Mouse (Mus musculus): Measurements from ENCODE around the gene D130052B06Rik. TPM values are rescaled to one million over a fixed set of nuclear protein-coding genes. Genes with fewer than 3 reads are reported as not detected.

Gene D130052B06Rik
- total RNA-seq (2021) = not detected
- long read RNA-seq, experiment 1 = 0 reads
- long read RNA-seq, experiment 2 = 0 reads

DNA sequence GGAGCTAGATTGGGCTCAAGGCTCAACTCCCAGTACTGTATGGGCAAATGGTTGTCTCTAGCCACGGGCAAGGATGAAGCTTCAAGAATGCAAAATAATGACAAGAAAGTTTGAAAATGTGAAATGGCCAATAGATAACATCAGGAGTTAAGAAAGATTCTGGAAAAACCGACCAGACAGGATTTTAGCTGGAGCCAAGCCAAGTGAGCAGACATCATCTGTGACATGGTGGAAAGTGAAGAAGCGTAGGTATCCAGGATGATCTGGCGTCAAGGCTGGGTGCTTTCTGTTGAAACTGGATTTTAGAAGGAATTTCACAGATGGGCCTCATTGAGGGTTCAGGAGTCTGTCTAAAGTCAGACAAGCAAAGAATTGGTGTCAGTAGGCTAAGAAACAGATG is at the start of gene D130052B06Rik:
Gene D130052B06Rik (plus strand): TSS at position 317 of the 400 bp plus-strand sequence.
- no peak for DNase-seq (ENCODE audit: low spot score in 2 of 2)

DNA sequence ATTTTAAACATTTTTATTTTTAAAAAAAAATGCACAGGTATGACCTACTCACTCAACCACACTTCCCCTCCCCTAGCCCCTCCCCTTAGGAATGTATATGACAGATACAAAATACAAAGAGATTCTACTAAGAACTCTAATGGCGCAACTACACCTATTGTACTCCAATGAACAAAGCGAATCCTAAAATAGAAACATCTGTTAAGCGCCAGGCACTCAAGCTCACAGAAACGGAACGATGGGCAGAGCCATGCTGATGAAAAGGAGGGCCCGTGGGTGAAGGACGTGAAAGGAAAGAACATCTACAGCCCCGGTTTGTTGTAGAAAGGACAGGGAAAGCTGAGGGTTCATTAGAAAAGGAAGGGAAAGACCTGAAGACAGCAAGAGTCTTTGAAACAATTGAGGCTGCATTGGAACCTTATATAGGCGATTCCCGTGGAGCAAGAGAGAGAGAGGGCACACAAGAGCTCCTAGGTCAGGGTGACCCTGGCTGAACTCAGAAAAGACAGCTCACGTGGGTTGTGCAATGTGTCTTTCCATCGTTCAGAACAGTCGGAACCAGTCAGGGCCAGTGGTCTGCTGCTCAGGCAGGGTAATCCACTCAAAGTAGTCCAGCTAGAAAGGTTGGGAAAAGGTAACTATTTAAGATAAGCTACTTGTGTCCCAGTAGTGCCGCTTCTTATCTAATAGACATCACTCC is 48.1 kb upstream of the D130052B06Rik start:
- no peak for DNase-seq (ENCODE audit: low spot score in 2 of 2)

DNA sequence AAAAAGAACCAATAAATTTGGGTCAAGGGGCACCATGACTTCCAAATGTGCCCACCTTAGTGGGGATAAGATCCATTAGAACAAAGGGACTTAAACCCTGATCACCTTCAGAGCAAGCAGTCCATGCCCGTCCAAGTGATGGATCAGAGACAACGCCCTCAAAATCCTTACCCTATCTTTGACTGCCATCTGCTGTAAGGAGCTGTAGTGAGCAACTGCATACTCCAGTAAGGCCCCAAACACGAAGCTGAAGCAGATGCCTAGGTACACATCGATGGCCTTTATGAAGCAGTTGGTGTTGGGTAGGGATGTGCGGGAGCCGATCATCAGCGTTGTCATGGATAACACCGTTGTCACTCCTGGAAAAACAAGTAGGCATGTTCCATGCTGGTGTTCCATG is 45.0 kb upstream of the D130052B06Rik start:
- DNase-seq (ENCODE audit: low spot score in 2 of 2) = no peak

DNA sequence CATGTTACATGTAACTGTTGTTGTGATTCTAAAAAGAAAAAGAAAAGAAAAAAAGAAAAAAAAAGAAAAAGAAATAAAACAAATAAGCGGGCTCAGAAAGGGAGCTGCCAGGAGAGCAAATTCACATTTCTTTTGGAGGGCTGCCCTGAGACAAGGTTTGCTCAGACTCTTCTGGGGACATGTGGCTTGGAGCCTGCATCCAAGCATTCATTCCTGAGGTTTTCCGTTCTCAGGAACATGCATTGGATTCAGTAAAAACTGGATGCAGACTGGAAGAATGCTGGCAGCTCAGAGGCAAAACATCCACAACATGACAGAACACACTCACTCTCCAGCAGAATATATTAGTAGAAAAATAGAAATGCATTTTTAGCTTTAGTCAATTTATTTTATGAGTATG is 35.2 kb upstream of the D130052B06Rik start:
- DNase-seq (ENCODE audit: low spot score in 2 of 2) = no peak

DNA sequence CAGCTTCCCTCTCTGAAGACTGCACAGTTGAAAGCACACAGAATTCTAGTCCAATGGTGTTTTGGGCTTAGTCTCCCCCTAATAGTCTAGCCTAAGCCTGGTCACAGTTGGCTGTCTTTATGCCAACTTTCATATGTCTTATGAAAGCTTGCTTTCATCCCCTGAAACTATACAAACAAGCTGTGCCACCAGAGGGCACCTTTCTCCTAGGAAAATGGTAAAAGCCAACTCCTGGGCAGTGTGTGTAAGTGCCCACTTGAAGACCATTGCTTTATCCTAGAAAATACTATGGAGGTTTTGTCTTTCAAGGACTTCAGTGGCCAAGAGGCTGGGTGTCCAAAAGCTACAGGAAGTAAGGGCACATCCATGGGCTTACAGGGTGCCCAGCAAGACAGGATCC is 28.7 kb upstream of the D130052B06Rik start:
- DNase-seq (ENCODE audit: low spot score in 2 of 2) = no peak

DNA sequence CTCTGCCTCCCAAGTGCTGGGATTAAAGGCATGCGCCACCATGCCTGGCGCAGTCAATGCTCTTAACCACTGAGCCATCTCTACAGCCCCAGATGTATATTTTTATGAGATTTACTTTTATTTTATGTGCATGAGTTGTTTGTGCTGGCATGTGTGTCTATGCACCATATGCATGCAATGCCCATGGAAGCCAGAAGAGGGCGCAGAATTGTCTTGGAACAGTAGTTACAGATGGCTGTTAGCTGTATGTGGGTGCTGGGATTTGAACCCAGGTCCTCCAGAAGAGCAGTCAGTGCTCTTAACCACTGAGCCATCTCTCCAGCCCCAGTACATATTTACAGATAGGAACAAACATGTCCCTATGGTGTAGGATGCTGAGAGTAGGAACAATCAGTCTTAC is 24.2 kb upstream of the D130052B06Rik start:
- DNase-seq (ENCODE audit: low spot score in 2 of 2) = no peak

DNA sequence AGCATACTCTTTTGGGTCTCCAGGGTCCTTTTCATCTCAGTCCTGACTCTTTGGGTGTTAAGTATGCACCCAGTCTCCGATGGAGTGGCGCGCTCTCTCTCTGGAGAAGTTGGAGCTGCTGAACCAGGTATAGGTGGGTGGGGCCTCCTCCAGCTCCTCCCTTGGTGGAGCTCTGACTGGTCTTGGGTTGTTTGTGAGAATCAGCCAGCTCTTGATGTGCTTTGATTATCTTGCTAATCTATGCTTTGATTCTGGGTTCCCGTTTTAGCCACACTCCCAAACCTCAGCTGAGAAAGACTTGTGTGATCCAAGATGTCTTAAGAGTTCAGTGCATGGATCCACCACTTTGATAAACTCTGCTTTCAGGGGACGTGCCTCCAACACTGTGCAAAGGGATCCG is 20.2 kb upstream of the D130052B06Rik start, which contains the start of gene Gabrp:
Gene Gabrp (minus strand): TSS at position 101 of the 400 bp plus-strand sequence.
- no peak for DNase-seq (ENCODE audit: low spot score in 2 of 2)

DNA sequence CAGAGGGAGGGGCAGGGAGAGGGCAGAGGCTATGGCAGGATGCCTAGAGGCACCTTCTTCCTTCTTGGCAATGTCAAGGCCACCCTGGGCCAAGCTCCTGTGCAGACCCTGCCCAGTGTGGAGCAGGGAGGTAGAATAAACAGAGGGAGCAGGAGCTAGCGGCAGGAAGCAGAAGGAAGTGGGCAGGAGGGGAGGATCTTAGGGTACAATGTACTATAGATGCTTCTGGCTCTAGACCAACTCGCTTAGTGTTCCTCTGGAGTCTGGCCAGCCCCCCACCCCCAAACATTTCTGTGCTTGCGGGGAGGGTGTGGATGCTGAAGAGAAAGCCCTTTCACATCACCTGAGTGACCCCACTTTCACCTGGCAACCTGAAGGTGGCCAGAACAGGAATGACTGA is 19.5 kb upstream of the D130052B06Rik start:
- DNase-seq (ENCODE audit: low spot score in 2 of 2) = no peak

DNA sequence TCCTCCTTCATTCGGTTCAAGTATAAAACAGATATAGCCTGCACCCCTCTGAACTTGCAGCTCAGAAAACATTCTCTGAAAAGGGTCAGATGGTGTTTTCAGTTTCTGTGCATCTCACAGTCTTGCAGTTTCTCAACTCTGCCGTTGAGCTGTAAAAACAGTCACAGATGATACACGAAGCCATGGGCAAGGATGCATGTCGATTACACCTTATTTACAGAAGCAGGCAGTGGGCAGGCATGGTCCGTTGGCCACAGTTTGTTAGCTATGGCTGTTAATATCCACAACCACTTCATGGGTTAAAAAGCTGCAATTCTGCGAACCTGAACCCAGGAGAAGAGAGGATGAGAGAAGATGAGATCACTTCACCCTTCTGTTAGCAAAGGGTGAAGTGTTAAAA is 12.5 kb upstream of the D130052B06Rik start:
- DNase-seq (ENCODE audit: low spot score in 2 of 2) = no peak

DNA sequence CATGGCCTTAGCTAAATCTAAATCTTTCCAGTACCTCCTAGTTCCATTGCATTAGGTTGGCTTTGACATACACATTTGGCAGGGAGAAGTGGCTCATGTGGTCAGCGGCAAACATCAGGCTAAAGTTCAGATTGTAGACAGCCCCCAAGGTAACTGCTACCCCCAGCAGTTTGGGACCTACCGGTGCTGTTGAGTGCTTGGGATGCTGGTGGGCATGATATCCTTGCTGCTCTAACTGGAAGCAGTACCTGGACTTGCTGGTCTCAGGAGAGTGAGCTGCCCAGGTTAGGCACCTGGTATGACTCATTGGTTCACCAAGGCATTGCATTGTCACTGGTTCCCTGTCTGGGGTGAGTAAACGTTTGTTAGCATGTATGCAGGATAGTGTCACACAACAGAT is 8.3 kb upstream of the D130052B06Rik start:
- DNase-seq (ENCODE audit: low spot score in 2 of 2) = no peak

DNA sequence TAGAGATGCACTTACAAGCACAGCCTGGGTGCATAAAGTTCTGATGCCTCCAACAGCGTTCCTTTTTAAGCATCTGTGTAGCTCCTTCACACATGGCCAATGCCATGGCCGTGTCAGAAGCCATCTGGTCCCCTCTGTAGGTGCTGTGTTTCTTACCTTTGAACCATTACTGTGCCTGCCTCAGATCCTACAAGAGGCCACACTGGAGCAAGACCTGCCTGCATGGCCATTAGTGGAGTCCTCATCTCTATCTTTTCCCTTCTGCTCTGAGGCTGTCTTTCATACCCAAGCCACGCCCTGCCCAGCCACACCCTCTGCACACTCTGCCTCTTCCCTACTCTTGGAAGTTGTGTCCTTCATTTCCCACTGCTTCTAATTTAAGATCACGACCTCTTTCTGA is 6.3 kb upstream of the D130052B06Rik start:
- no peak for DNase-seq (ENCODE audit: low spot score in 2 of 2)

DNA sequence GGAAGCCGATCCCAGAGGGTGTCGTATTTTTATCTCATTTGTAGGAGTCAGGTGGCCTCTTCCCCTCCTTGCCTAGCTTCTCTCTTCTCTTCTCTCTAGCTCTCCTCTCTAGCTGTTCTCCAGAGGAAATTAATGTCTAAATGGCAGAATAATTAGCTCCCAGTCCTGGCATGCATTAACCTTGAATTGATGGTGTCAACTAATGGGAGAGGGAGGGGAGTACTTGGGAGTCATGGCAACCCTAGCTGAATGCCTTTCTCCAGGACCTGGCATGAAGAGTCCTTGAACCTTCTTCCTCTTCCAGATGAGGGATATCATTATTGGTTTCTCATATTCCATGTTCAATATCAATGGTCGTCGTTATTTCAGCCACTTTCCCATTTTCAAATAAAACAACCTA is 2.4 kb upstream of the D130052B06Rik start:
- no peak for DNase-seq (ENCODE audit: low spot score in 2 of 2)

DNA sequence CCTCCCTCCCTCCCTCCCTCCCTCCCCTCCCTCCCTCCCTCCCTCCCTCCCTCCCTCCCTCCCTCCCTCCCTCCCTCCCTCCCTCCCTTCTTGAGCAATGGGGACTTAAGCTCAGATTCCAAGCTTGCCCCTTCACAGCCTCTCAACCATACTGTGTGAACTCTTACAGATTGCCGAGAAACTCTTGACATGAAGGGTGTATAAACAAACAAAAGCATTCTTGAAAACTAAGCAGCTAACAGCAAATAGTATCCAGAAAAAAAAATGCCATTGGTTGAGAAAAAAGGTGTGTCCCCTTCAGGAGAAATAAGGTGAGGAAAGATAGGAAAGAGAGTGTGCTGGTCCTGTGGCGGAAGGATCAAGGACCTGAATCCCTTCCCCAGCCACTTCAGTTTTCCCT is 4.1 kb downstream of the D130052B06Rik start:
- no peak for DNase-seq (ENCODE audit: low spot score in 2 of 2)

DNA sequence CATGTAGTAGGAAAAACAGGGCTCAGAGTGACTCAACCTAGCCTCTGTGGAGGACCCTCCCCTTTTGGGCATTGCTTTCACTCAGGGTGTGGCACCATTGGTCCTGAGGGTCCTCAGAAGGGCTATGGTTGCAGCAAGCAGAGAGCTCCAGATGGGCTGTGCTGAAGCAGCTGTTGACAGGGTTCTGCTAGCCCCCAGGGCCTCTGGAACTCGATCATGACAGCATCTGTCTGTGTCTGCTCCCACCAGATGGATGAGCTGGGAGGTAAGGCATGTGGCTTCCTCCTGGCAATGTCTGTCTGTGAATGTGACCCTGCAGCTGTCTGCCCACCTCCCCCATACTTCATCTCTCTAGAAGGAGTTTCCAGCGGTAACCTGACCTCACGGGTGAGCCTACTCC is 8.7 kb downstream of the D130052B06Rik start:
- DNase-seq (ENCODE audit: low spot score in 2 of 2) = peak in 1 of 2 experiments; percentile 10

DNA sequence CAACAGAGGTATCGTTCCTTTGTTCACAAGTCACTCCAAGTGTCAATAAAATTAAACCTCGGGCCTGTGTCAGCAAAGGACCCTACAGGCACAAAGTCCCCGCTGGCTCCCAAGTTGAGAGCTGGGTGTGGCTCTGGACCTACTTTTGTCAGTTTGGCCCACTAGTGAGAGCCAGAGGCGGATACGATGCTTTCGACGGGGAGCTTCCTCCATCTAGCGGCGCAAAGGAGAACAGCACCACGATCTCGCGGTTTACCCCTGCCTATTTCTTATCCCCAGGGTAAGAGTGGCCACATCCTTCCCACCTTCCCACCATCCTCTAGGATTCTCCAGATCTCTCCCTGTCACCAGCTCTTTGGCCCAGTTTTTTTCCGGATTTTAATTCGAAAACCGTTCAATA is 15.1 kb downstream of the D130052B06Rik start:
- DNase-seq (ENCODE audit: low spot score in 2 of 2) = peak; percentile 46 to 68

DNA sequence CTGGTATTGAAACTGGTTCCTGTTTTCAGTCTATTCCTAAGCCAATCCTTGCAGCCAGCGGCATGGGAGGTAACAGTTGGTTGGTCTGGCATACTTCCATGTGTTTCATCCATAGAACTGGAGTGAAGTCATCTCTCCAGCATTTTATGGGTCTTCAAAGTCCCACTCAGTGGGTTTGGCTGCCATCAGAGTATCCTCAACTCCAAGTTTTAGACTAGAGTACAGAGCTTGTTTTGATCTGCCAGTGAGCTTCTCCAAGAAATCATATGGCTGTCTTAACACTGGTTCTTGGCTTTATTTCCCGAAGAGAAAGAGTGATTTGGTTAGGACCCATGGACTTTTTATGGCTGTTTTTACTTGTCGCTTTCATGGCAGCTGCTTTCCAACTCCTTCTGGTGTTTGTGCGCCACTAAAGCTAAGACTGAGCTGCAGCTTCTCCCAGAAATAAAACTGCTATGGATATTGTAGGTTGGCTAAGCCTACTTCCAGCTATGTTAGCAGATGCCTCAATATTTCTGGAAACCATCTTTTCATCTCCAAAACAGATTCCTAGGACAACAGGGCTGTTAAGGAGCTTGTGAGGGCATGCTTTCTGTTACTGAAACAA is 28.1 kb downstream of the D130052B06Rik start:
- no peak for DNase-seq (ENCODE audit: low spot score in 2 of 2)

DNA sequence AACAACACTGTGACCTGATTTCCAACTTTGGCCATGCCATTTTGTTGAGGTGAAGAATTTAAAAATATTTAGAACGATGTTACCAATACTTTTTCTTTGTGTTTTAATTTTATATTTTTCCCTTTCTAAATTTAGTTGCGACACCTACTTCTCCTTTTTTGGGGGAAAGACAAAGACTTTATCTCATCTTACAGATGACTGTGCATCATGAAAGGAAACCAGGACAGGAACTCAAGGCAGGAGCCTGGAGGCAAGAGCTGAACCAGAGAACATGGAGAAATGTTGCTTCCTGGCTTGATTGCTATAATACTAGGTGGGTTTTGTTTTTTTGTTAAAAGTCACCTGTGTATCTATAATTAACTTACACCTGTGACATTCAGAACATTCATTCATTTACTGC is 38.0 kb downstream of the D130052B06Rik start:
- DNase-seq (ENCODE audit: low spot score in 2 of 2) = no peak

DNA sequence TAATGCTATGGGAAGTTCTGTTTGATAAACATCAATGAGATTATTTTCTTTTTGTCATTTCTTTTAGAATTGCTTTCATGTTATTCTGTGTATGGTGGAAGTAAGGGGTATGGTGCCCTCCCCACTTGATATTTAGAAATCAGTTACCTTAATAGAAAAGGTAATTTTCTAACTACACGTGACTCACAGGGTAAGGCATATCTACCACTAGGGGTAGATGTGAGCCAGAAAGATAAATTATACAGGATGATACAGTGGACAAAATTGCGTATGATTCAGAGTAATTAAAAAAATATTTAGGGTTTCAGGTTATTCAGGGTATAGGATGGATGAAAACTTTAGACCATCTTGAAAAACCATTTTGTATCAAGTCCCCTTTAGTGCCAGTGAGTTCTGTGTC is 50.3 kb downstream of the D130052B06Rik start:
- DNase-seq (ENCODE audit: low spot score in 2 of 2) = no peak

DNA sequence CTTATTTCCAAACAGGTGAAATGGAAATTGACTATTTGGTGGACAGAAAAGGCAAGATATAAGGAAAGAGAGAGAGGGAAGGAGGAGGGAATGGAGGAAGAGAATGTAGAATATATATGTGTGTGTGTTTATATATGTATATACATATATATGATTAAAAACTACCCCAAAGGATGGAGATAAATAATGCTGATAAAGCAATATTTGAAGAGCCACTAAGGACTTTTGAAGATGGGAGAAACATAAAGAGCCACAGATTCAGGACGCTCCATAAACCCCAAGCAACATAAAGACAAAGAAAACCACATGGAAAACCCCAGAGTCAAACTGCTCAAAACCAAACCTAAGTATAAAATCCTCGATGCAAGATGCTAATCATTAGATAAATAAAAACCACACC is 55.4 kb downstream of the D130052B06Rik start:
- no peak for DNase-seq (ENCODE audit: low spot score in 2 of 2)

DNA sequence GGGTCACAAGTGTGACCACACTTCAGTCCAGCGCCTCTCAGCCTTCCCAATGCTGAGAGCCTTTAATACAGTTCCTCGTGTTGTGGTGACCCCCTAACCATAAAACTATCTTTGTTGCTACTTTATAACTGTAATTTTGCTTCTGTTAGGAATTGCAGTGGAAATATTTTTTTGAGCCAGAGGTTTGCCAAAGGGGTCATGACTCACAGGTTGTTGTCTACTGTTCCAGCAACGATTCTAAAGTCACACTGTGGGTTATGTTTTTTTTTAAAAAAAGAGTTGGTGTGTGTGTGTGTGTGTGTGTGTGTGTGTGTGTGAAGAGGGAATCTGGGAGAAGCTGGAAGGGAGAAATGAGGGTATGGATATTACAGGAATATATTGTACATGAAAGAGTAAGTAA is 56.1 kb downstream of the D130052B06Rik start:
- no peak for DNase-seq (ENCODE audit: low spot score in 2 of 2)

DNA sequence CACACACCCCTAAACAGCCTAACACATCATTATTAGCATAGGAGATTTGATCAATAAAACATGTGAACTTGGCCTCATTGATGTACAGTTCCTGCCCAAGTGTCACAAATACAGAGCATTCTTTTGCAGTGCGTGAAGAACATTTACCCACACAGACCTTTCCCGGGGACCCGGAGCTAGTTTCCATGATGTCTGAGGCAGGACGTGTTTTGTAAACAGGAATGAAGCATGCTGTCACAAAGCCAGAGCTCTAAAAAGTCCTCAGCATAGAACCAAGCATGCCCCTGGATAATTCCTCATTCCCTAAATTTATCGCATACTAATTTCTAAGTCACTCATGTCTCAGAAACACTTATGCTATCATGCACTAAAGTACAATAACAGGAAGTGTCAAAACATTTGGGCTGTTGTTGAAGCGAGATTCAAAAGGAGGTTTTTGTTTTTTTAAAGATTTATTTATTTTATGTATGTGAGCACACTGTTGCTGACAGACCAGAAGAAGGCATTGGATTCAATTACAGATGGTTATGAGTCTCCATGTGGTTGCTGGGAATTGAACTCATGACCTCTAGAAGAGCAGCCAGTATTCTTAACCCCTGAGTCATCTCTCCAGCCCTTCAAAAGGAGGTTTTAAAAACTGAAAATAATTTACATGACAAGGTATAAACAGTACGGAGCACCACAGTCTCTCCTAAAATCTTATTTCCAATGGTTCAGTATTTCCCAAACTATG is 56.9 kb downstream of the D130052B06Rik start:
- DNase-seq (ENCODE audit: low spot score in 2 of 2) = no peak
